Mouse (Mus musculus) bone marrow, adult 2 months (tissue): ENCODE results near the gene Epn3.

Source experiments
- CTCF ChIP-seq: fragments of 200-500 bp; IDR thresholded peaks from 2 replicates; pipeline ENCODE4 v1.5.1; 2011; ENCODE audit warnings: low read length, control low read depth; ENCODE audit not compliant: control insufficient read depth, insufficient read depth
- POLR2A ChIP-seq: fragments of 200-500 bp; IDR thresholded peaks from 2 replicates; pipeline ENCODE4 v1.6.1; 2011; ENCODE audit warnings: low read depth, mild to moderate bottlenecking, control low read depth, low read length, borderline replicate concordance; ENCODE audit not compliant: control insufficient read depth

DNA sequence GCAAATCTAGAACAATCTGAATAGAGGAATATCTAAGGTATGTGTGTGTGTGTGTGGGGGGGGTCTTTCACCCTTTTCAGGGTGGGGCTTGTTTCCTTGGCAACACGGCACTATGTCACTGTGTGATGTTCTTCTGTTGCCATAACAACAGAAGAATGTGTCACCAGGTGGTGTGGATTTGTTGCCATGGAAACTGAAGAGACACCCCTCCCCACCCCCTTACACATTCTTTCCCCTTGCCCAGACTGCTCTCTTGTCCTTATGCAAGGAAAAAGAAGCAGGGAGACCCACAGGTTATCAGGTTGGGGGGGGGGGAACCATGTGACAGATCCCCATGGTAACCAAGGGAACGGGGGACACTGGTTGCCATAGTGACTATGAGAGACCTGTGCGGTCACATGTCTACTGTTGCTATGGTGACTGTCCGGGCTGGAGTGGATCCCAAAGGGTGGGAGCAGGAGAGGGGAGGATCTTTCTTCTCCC is 31.2 kb downstream of the Epn3 start:
- TF ChIP-seq CTCF (no peak), POLR2A (no peak)
